10 mouse cellular contexts compared by ENCODE assay signal in the genomic region with DNA sequence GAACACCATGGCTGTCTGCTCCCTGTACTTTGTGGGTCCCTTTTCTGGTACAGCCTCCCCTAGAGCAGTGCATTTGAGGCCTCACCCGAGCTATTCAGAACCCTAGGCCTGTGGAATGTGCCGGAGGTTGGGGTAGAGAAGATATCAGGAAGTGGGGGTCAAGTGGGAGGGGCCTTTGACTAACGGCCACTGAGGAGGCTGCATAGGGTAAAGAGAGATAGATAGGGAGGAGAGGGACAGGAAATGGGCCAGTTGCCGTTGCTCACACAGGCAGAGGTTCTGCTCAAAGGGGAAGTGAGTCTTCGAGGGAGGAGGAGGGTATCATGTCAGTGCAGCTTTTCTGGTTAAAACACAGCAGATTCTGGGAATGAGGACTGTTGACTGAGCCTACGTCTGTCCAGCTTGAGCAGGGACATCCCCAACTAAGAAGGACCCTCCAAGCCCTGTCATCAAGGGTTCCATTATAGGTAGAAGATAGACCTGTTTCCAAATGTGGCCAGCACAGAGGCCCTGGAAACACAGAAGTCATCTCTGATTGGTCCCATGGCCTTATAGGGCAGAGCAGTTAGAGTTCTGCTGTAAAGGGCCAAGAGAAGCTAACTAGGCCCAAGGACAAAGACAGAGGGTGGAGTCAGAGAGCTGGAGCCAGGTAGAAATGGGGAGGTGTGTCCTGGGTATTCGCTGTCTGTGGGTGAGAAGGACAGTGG. TPM values are rescaled to one million over a fixed set of nuclear protein-coding genes. Genes with fewer than 3 reads are reported as not detected.
A peak's percentile ranks its signal among the peaks of the same experiment; 100 is the strongest.
DNase-seq lines count a peak whose midpoint lies in the region; ATAC-seq and TF ChIP-seq lines count a peak whose summit lies in the region.
"Had no signal": no experiment of that assay in that cellular context is flagged by ENCODE, and none has a peak within 500 bp of the region (broad histone marks: within the 10 kb centered on the region; RNA-seq: fewer than 3 reads in every experiment).

No protein-coding gene starts in this region.

- no peak overlapping the region for H3K4me2 ChIP-seq in hindbrain, embryonic 13.5 days
- no peak overlapping the region for H3K4me2 ChIP-seq in midbrain, postnatal 0 days (ENCODE audit: low read depth, low read length, poor library complexity, severe bottlenecking)
- H3K4me2 ChIP-seq: embryonic facial prominence, embryonic 13.5 days; midbrain, embryonic 12.5 days had no signal

- H3K27me3 ChIP-seq in embryonic facial prominence, embryonic 10.5 days (replicated peaks; ENCODE audit: low read depth, poor library complexity, severe bottlenecking): peaks cover 57% of the 10 kb centered on the region
- H3K27me3 ChIP-seq in hindbrain, embryonic 13.5 days: peaks cover 49% of the 10 kb centered on the region
- peaks cover 26% of the 10 kb centered on the region for H3K27me3 ChIP-seq in midbrain, postnatal 0 days (ENCODE audit: insufficient read depth, low read length)

- no peak overlapping the region for H3K27ac ChIP-seq in embryonic facial prominence, embryonic 10.5 days (replicated peaks)
- H3K27ac ChIP-seq in hindbrain, embryonic 13.5 days: no peak overlapping the region
- H3K27ac ChIP-seq in midbrain, postnatal 0 days (ENCODE audit: low read depth, low read length): no peak overlapping the region
- H3K27ac ChIP-seq: midbrain, embryonic 12.5 days had no signal

- no peak overlapping the region for H3K4me3 ChIP-seq in embryonic facial prominence, embryonic 10.5 days
- no peak overlapping the region for H3K4me3 ChIP-seq in hindbrain, embryonic 13.5 days
- no peak overlapping the region for H3K4me3 ChIP-seq in midbrain, postnatal 0 days (ENCODE audit: low read depth, low read length)
- H3K4me3 ChIP-seq: embryonic facial prominence, embryonic 13.5 days; midbrain, embryonic 12.5 days had no signal

- ATAC-seq in monocyte, adult 5-6 weeks (replicated peaks; ENCODE audit: insufficient number of reproducible peaks, low FRiP score, low TSS enrichment, poor library complexity, severe bottlenecking): peak; percentile 26
- no peak for ATAC-seq in hindbrain, embryonic 13.5 days (ENCODE audit: low FRiP score)
- ATAC-seq in midbrain, postnatal 0 days (ENCODE audit: low FRiP score): no peak

- peaks cover 10% of the 10 kb centered on the region; the same call in 1 of the 2 replicates for H3K36me3 ChIP-seq in embryonic facial prominence, embryonic 10.5 days (replicated peaks)
- H3K36me3 ChIP-seq in hindbrain, embryonic 13.5 days: peaks cover 6% of the 10 kb centered on the region; the same call in 1 of the 2 replicates
- no peaks in the 10 kb centered on the region for H3K36me3 ChIP-seq in midbrain, postnatal 0 days (ENCODE audit: insufficient read depth, low read length)

- peak; percentile 98 for DNase-seq in 416B (ENCODE audit: low read depth)
- peak; percentile 99 for DNase-seq in MEL-GATA-1-ER (ENCODE audit: extremely low read depth, low read depth)
- DNase-seq in kidney, postnatal 10 days: peak; percentile 57
- no peak for DNase-seq in frontal cortex, postnatal 25 days (ENCODE audit: low spot score in 2 of 2)
- no peak for DNase-seq in embryonic facial prominence, embryonic 10.5 days (ENCODE audit: low spot score)
- DNase-seq in midbrain, postnatal 0 days (ENCODE audit: low spot score): no peak

- 62% methylated on average over 7 of the region's 7 CpGs for WGBS in embryonic facial prominence, embryonic 10.5 days
- WGBS in hindbrain, embryonic 13.5 days: 75% methylated on average over 7 of the region's 7 CpGs
- 81% methylated on average over 7 of the region's 7 CpGs for WGBS in midbrain, postnatal 0 days

- no peak overlapping the region for H3K9ac ChIP-seq in hindbrain, embryonic 13.5 days
- H3K9ac ChIP-seq in midbrain, postnatal 0 days (replicated peaks; ENCODE audit: low read length, poor library complexity, severe bottlenecking): no peak overlapping the region
- H3K9ac ChIP-seq: embryonic facial prominence, embryonic 13.5 days; midbrain, embryonic 12.5 days had no signal

- H3K4me1 ChIP-seq in embryonic facial prominence, embryonic 10.5 days: peaks cover 52% of the 10 kb centered on the region
- H3K4me1 ChIP-seq in hindbrain, embryonic 13.5 days (replicated peaks): peaks cover 43% of the 10 kb centered on the region
- H3K4me1 ChIP-seq in midbrain, postnatal 0 days (ENCODE audit: insufficient read depth, low read length): peaks cover 6% of the 10 kb centered on the region

- no peak for TF ChIP-seq CTCF in midbrain, postnatal 0 days (IDR thresholded peaks at IDR 0.05)

- no peaks in the 10 kb centered on the region for H3K9me3 ChIP-seq in embryonic facial prominence, embryonic 10.5 days
- no peaks in the 10 kb centered on the region for H3K9me3 ChIP-seq in hindbrain, embryonic 13.5 days
- no peaks in the 10 kb centered on the region for H3K9me3 ChIP-seq in midbrain, postnatal 0 days (ENCODE audit: low read length)
- H3K9me3 ChIP-seq: embryonic facial prominence, embryonic 13.5 days; midbrain, embryonic 12.5 days had no signal

RNA-seq across cellular contexts. Expression of a gene that starts 3.0 kb away (rescaled TPM):
- 29.3 to 50.4 TPM (median 44.2 TPM) in 3 replicates for total RNA-seq in monocyte, adult 5-6 weeks (2017)
- polyA plus RNA-seq in embryonic facial prominence, embryonic 10.5 days (2016; fragmentation: Nextera tagmentation; extraction: Ambion mirVana): 33.5 and 34.1 TPM in 2 replicates
- 40.0 and 41.5 TPM in 2 replicates for polyA plus RNA-seq in hindbrain, embryonic 13.5 days (2015; fragmentation: Nextera tagmentation; extraction: Ambion mirVana)
- total RNA-seq in midbrain, postnatal 0 days (2014; rRNA removed): 22.8 and 32.1 TPM in 2 replicates
- 58.2 and 67.2 TPM in 2 replicates for polyA plus RNA-seq in midbrain, postnatal 0 days (2015; fragmentation: Nextera tagmentation; extraction: Ambion mirVana)

RNA-seq across cellular contexts. Expression of a gene that starts 3.2 kb away (rescaled TPM):
- 59.4 to 115 TPM (median 71.4 TPM) in 3 replicates for total RNA-seq in monocyte, adult 5-6 weeks (2017)
- 1.2 and 1.5 TPM in 2 replicates for polyA plus RNA-seq in embryonic facial prominence, embryonic 10.5 days (2016; fragmentation: Nextera tagmentation; extraction: Ambion mirVana)
- 0.85 and 1.2 TPM in 2 replicates for polyA plus RNA-seq in hindbrain, embryonic 13.5 days (2015; fragmentation: Nextera tagmentation; extraction: Ambion mirVana)
- 2.2 and 2.5 TPM in 2 replicates for total RNA-seq in midbrain, postnatal 0 days (2014; rRNA removed)
- polyA plus RNA-seq in midbrain, postnatal 0 days (2015; fragmentation: Nextera tagmentation; extraction: Ambion mirVana): 0.53 and 0.88 TPM in 2 replicates

RNA-seq across cellular contexts. Expression of a gene that starts 8.7 kb away (rescaled TPM):
- 0.29 to 1.2 TPM (median 0.96 TPM) in 3 replicates for total RNA-seq in monocyte, adult 5-6 weeks (2017)
- 2.6 and 3.6 TPM in 2 replicates for polyA plus RNA-seq in embryonic facial prominence, embryonic 10.5 days (2016; fragmentation: Nextera tagmentation; extraction: Ambion mirVana)
- 15.6 and 16.3 TPM in 2 replicates for polyA plus RNA-seq in hindbrain, embryonic 13.5 days (2015; fragmentation: Nextera tagmentation; extraction: Ambion mirVana)
- total RNA-seq in midbrain, postnatal 0 days (2014; rRNA removed): 60.8 and 94.4 TPM in 2 replicates
- 186 and 200 TPM in 2 replicates for polyA plus RNA-seq in midbrain, postnatal 0 days (2015; fragmentation: Nextera tagmentation; extraction: Ambion mirVana)

RNA-seq across cellular contexts. Expression of a gene that starts 24.7 kb away (rescaled TPM):
- total RNA-seq in monocyte, adult 5-6 weeks (2017): 20.9 to 26.6 TPM (median 23.0 TPM) in 3 replicates
- 93.5 and 101 TPM in 2 replicates for polyA plus RNA-seq in embryonic facial prominence, embryonic 10.5 days (2016; fragmentation: Nextera tagmentation; extraction: Ambion mirVana)
- polyA plus RNA-seq in hindbrain, embryonic 13.5 days (2015; fragmentation: Nextera tagmentation; extraction: Ambion mirVana): 44.7 and 47.1 TPM in 2 replicates
- total RNA-seq in midbrain, postnatal 0 days (2014; rRNA removed): 19.7 and 29.4 TPM in 2 replicates
- 27.3 and 29.5 TPM in 2 replicates for polyA plus RNA-seq in midbrain, postnatal 0 days (2015; fragmentation: Nextera tagmentation; extraction: Ambion mirVana)

RNA-seq across cellular contexts. Expression of a gene that starts 24.8 kb away (rescaled TPM):
- total RNA-seq in monocyte, adult 5-6 weeks (2017): 21.4 to 28.0 TPM (median 26.7 TPM) in 3 replicates
- 54.9 and 59.2 TPM in 2 replicates for polyA plus RNA-seq in embryonic facial prominence, embryonic 10.5 days (2016; fragmentation: Nextera tagmentation; extraction: Ambion mirVana)
- 46.3 and 49.2 TPM in 2 replicates for polyA plus RNA-seq in hindbrain, embryonic 13.5 days (2015; fragmentation: Nextera tagmentation; extraction: Ambion mirVana)
- total RNA-seq in midbrain, postnatal 0 days (2014; rRNA removed): 64.9 and 78.2 TPM in 2 replicates
- 40.7 and 50.9 TPM in 2 replicates for polyA plus RNA-seq in midbrain, postnatal 0 days (2015; fragmentation: Nextera tagmentation; extraction: Ambion mirVana)

Comparison
In these comparisons a context has a peak if more than half of its experiments do, and no peak if none do; other contexts are left out.
1. DNase-seq: peak in 416B (single experiment), MEL-GATA-1-ER (single experiment) and kidney, postnatal 10 days (single experiment); none in frontal cortex, postnatal 25 days (0 of 2), embryonic facial prominence, embryonic 10.5 days (single experiment) and midbrain, postnatal 0 days (single experiment).
2. RNA of a gene that starts 8.7 kb away (polyA plus RNA-seq): 186 to 200 TPM in midbrain, postnatal 0 days; 15.6 to 16.3 TPM in hindbrain, embryonic 13.5 days and 2.6 to 3.6 TPM in embryonic facial prominence, embryonic 10.5 days; every median in the first group is over 10 times any median in the second.